Mouse (Mus musculus) limb, embryonic 10.5 days (tissue): ENCODE data around the gene Dnajb11. TPM values are rescaled to one million over a fixed set of nuclear protein-coding genes. Genes with fewer than 3 reads are reported as not detected.

Experiments
- DNase-seq: peaks from one replicate; pipeline ENCODE4 v3.0.0-alpha.2; 2017; ENCODE audit warnings: low spot score
- H3K27ac ChIP-seq: fragments of 300-500 bp; sonication (generic); 2 replicates; pipeline ENCODE4 v1.5.1; 2016; ENCODE audit warnings: mild to moderate bottlenecking
- H3K27me3 ChIP-seq: fragments of 300-500 bp; sonication (generic); 2 replicates; pipeline ENCODE4 v1.6.1; 2016; ENCODE audit warnings: low read depth, mild to moderate bottlenecking; ENCODE audit not compliant: poor library complexity, severe bottlenecking
- H3K36me3 ChIP-seq: fragments of 300-500 bp; sonication (generic); 2 replicates; pipeline ENCODE4 v1.6.1; 2016; ENCODE audit warnings: mild to moderate bottlenecking, moderate library complexity
- H3K4me1 ChIP-seq: fragments of 300-500 bp; sonication (generic); 2 replicates; pipeline ENCODE4 v1.6.1; 2016
- H3K4me3 ChIP-seq: fragments of 300-500 bp; sonication (generic); 2 replicates; pipeline ENCODE4 v1.5.1; 2016; ENCODE audit warnings: mild to moderate bottlenecking, moderate library complexity
- H3K9me3 ChIP-seq: fragments of 300-500 bp; sonication (generic); replicated peaks from 2 replicates; pipeline ENCODE4 v1.6.1; 2016; ENCODE audit warnings: mild to moderate bottlenecking
- WGBS: fragments of 180-500 bp; shearing (Covaris S2); methylation state at CpG from one replicate; pipeline ENCODE4 v1.1.7; 2016; 5-methylcytosine and 5-hydroxymethylcytosine counted together
- polyA plus RNA-seq: library from polyadenylated mRNA; unstranded; fragments of >200 nt; fragmentation: Nextera tagmentation; extraction: Ambion mirVana; gene quantifications from 2 replicates; pipeline ENCODE4 v1.2.1, GENCODE M21; 2016

The Dnajb11 gene
- polyA plus RNA-seq, 1 experiment from 2014 or later: 106 TPM

DNA sequence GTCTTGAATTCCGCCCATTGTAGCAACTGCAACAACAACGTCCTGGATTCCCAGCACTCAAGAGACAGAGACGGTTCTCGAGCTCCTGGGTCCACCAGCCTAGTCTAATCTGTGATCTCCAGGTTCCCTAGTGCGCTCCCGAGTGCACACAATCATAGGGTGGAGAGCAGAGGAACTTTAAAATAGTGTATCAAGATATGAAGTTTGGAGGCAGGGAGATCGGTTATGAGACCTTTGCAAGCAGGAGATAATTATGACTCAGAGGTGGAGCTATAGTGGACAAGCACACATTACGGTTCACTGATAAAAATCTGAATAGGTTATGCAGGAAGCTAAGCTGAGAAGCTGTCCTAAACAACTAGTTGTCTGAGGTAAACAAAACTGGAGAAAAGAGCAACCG is 872 bp upstream of the Dnajb11 start:
- no peaks in the 10 kb centered on the region for H3K9me3 ChIP-seq
- H3K36me3 ChIP-seq: peaks cover 24% of the 10 kb centered on the region
- 14% methylated on average over 9 of the region's 9 CpGs for WGBS
- peaks cover 14% of the 10 kb centered on the region for H3K4me1 ChIP-seq
- H3K27ac ChIP-seq: peak overlapping the region; percentile 83
- H3K27me3 ChIP-seq: no peaks in the 10 kb centered on the region
- peak overlapping the region; percentile 77 for H3K4me3 ChIP-seq
- no peak for DNase-seq

DNA sequence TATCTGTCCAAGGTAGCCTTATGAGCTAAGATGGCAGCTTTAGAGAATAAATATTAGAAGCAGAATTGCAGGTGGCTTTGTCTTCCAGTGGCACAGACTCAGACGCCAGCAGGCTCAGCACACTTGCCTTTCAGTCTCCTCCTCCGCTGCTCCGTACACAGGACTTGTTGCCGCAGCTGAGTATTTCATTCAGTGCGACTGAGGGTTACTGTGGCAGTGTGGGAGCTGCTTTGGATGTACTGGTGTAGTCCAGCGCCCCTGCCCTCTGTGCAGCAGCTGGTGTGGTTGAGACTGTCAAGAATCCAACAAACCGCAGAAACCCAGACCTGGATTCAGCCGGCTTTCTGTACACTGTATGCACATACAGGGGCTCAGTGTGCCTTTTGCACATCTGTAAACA is 14.8 kb downstream of the Dnajb11 start:
- no peak for DNase-seq
- no peak overlapping the region for H3K27ac ChIP-seq
- H3K4me1 ChIP-seq: no peaks in the 10 kb centered on the region
- no peak overlapping the region for H3K4me3 ChIP-seq
- H3K27me3 ChIP-seq: no peaks in the 10 kb centered on the region
- H3K36me3 ChIP-seq: peaks cover 66% of the 10 kb centered on the region
- WGBS: 97% methylated on average over 8 of the region's 8 CpGs
- no peaks in the 10 kb centered on the region for H3K9me3 ChIP-seq

GRCm38 (mm10) chr16:22873369-22873768 is 15.7 kb downstream of the Dnajb11 start:
- no peak for DNase-seq
- Histone ChIP-seq H3K27ac (no peak overlapping the region), H3K4me1 (no peaks in the 10 kb centered on the region), H3K27me3 (no peaks in the 10 kb centered on the region), H3K36me3 (peaks cover 56% of the 10 kb centered on the region), H3K9me3 (no peaks in the 10 kb centered on the region), H3K4me3 (no peak overlapping the region)
- WGBS: 81% methylated on average over 4 of the region's 4 CpGs

DNA sequence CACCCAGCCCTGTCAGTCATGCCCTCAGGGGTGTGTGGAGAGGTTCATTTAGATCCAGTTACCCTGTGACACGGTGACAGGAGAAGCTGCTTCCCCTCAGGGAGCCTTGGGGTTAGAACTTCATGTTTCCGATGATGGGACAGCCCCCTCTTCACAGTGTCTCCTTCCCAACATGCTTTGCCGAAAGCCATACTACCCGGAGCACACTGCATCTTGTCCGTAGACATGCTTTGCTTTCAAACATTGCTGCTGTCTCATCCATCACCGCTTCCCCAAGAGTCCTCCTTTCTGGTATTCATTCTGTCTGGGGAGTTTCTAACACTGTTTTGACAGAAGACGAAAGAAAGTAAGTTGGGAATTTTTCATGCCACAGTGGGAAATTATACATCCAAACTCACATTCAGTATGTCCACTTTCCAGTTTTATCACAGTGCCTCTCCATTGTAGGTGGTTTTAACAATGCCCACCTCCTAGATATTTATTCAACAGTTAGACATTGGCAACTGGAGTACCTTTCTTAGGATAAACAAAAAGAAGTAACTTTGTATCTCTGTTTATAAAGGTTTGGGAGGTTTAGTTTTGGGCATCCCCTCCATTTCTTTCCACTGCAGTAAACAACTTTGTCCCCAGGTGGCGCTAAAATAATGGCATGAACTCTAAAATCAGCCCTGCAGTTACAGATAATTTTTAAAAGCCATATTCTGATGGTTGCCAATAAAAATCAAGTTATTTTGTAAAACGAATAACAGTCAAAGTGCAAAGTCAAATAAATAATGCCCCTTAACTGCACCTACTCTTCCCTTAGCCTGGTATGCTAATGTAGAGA is 18.8 kb downstream of the Dnajb11 start:
- Histone ChIP-seq H3K27ac (no peak overlapping the region), H3K9me3 (no peaks in the 10 kb centered on the region), H3K4me3 (no peak overlapping the region), H3K36me3 (peaks cover 25% of the 10 kb centered on the region), H3K27me3 (no peaks in the 10 kb centered on the region), H3K4me1 (peaks cover 18% of the 10 kb centered on the region)
- no peak for DNase-seq
- 51% methylated on average over 9 of the region's 9 CpGs for WGBS

DNA sequence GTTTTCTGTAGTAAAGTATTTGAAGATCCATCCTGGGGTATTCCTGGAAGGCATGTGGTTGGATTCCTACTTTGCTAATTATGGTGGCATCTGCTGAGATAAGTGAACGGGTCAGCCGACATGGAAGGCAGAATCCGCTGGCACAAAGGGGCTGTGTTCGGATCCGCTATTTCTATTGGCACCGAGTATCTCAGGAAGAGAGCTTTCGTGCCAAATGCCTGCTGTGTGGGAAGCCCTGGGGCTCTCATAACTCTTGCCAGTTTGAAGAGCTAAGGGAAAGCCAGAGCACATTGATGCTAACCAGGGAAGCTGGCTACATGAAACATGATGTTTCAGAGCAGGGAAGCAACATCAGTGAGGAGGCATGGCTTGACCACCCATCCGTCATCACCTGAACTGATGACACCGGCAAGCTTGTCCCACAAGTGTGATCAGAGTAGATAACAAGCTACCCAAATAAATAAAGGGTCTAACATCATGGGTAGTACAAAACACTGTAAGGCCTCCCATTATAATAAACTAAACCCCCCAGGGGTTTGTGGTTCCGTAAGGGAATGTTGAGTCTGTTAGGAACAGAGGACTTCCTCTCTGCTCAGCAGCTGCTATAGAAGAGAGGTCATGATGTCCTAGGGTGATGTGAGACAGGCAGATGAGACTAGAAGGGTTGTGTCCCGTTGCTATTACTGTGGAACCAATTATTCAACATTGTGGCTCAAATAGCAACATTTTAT is 20.2 kb downstream of the Dnajb11 start:
- DNase-seq: no peak
- H3K4me1 ChIP-seq: peaks cover 21% of the 10 kb centered on the region
- no peaks in the 10 kb centered on the region for H3K27me3 ChIP-seq
- no peak overlapping the region for H3K4me3 ChIP-seq
- H3K9me3 ChIP-seq: no peaks in the 10 kb centered on the region
- peaks cover 11% of the 10 kb centered on the region for H3K36me3 ChIP-seq
- no peak overlapping the region for H3K27ac ChIP-seq
- 86% methylated on average over 11 of the region's 11 CpGs for WGBS

- DNase-seq: no peak
- Histone ChIP-seq H3K27me3 (no peaks in the 10 kb centered on the region), H3K4me1 (peaks cover 21% of the 10 kb centered on the region), H3K9me3 (no peaks in the 10 kb centered on the region), H3K4me3 (no peak overlapping the region), H3K36me3 (peaks cover 2% of the 10 kb centered on the region; the same call in 1 of the 2 replicates), H3K27ac (no peak overlapping the region)
- WGBS: 80% methylated on average over 7 of the region's 7 CpGs
Observed at GRCm38 (mm10) chr16:22878716-22879115, 21.1 kb downstream of the Dnajb11 start.

GRCm38 (mm10) chr16:22879945-22880595 is 22.4 kb downstream of the Dnajb11 start:
- Histone ChIP-seq H3K4me3 (no peak overlapping the region), H3K27me3 (no peaks in the 10 kb centered on the region), H3K36me3 (no peaks in the 10 kb centered on the region), H3K27ac (peak overlapping the region; percentile 26), H3K4me1 (peaks cover 22% of the 10 kb centered on the region), H3K9me3 (no peaks in the 10 kb centered on the region)
- WGBS: 79% methylated on average over 7 of the region's 7 CpGs
- no peak for DNase-seq

- Histone ChIP-seq H3K4me1 (peaks cover 27% of the 10 kb centered on the region), H3K27me3 (no peaks in the 10 kb centered on the region), H3K27ac (peak overlapping the region; percentile 67), H3K4me3 (no peak overlapping the region), H3K36me3 (no peaks in the 10 kb centered on the region), H3K9me3 (no peaks in the 10 kb centered on the region)
- WGBS: 14% methylated on average over 6 of the region's 6 CpGs
- peak; percentile 63 for DNase-seq
Observed at GRCm38 (mm10) chr16:22880900-22881299, 23.3 kb downstream of the Dnajb11 start.

- Histone ChIP-seq H3K4me3 (no peak overlapping the region), H3K9me3 (no peaks in the 10 kb centered on the region), H3K36me3 (no peaks in the 10 kb centered on the region), H3K27me3 (no peaks in the 10 kb centered on the region), H3K4me1 (peaks cover 27% of the 10 kb centered on the region), H3K27ac (peak overlapping the region; percentile 67; the same call in 1 of the 2 replicates)
- DNase-seq: no peak
- 80% methylated on average over 4 of the region's 4 CpGs for WGBS
Observed at GRCm38 (mm10) chr16:22881487-22881886, 23.8 kb downstream of the Dnajb11 start.

- no peaks in the 10 kb centered on the region for H3K27me3 ChIP-seq
- no peak for DNase-seq
- no peak overlapping the region for H3K27ac ChIP-seq
- WGBS: 89% methylated on average over 5 of the region's 5 CpGs
- no peaks in the 10 kb centered on the region for H3K9me3 ChIP-seq
- no peak overlapping the region for H3K4me3 ChIP-seq
- H3K4me1 ChIP-seq: peaks cover 27% of the 10 kb centered on the region
- no peaks in the 10 kb centered on the region for H3K36me3 ChIP-seq
Observed at GRCm38 (mm10) chr16:22883441-22883840, 25.8 kb downstream of the Dnajb11 start.

- Histone ChIP-seq H3K27ac (no peak overlapping the region), H3K4me3 (no peak overlapping the region), H3K27me3 (no peaks in the 10 kb centered on the region), H3K9me3 (no peaks in the 10 kb centered on the region), H3K4me1 (peaks cover 20% of the 10 kb centered on the region), H3K36me3 (no peaks in the 10 kb centered on the region)
- 26% methylated on average over 4 of the region's 4 CpGs for WGBS
- DNase-seq: no peak
Observed at GRCm38 (mm10) chr16:22885356-22885755, 27.7 kb downstream of the Dnajb11 start.

- 83% methylated on average over 3 of the region's 3 CpGs for WGBS
- no peaks in the 10 kb centered on the region for H3K36me3 ChIP-seq
- peaks cover 6% of the 10 kb centered on the region for H3K4me1 ChIP-seq
- DNase-seq: no peak
- H3K4me3 ChIP-seq: no peak overlapping the region
- no peaks in the 10 kb centered on the region for H3K27me3 ChIP-seq
- no peaks in the 10 kb centered on the region for H3K9me3 ChIP-seq
- no peak overlapping the region for H3K27ac ChIP-seq
Observed at GRCm38 (mm10) chr16:22886726-22887125, 29.1 kb downstream of the Dnajb11 start.

GRCm38 (mm10) chr16:22888835-22889234 is 31.2 kb downstream of the Dnajb11 start:
- Histone ChIP-seq H3K4me1 (peaks cover 6% of the 10 kb centered on the region), H3K36me3 (no peaks in the 10 kb centered on the region), H3K4me3 (no peak overlapping the region), H3K27me3 (no peaks in the 10 kb centered on the region), H3K9me3 (no peaks in the 10 kb centered on the region), H3K27ac (no peak overlapping the region)
- no peak for DNase-seq
- WGBS: 68% methylated on average over 4 of the region's 4 CpGs
